Comparison of ENCODE assay signal across 15 mouse cellular contexts in the genomic region with DNA sequence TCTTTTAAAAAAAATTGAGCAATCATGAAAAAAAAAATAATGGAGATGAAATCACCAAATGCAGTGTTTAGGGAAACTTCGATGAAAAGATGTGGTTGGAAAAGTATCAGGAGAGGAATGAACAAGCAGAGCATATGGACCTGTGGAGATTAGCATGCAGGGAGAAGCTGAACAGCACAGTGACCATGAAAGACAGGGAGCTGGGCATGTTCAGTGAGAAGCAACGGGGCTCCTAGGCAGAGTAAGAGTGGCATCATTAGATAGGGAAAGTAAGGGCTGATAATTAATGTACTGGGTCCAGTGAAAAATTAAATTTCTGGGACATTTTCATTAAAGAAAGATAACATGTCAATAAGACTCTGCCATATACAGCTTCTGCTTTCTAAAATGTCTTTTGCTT.
DNase-seq lines count a peak whose midpoint lies in the region; ATAC-seq and TF ChIP-seq lines count a peak whose summit lies in the region.
"Had no signal": no experiment of that assay in that cellular context is flagged by ENCODE, and none has a peak within 500 bp of the region (broad histone marks: within the 10 kb centered on the region; RNA-seq: fewer than 3 reads in every experiment).

No protein-coding gene starts in this region.

- ATAC-seq in forebrain, embryonic 11.5 days (replicated peaks; ENCODE audit: low FRiP score) = no peak
- no peak for ATAC-seq in forebrain, embryonic 15.5 days (replicated peaks)
- ATAC-seq in forebrain, embryonic 14.5 days = no peak
- no peak for ATAC-seq in forebrain, embryonic 16.5 days
- ATAC-seq: forebrain, postnatal 0 days had no signal

- no peak overlapping the region for H3K9ac ChIP-seq in forebrain, embryonic 11.5 days (ENCODE audit: low read length)
- no peak overlapping the region for H3K9ac ChIP-seq in forebrain, embryonic 15.5 days (replicated peaks)
- H3K9ac ChIP-seq in forebrain, embryonic 14.5 days (ENCODE audit: low read length) = no peak overlapping the region
- no peak overlapping the region for H3K9ac ChIP-seq in forebrain, embryonic 16.5 days (replicated peaks; ENCODE audit: low read depth, low read length)
- H3K9ac ChIP-seq: embryonic facial prominence, embryonic 12.5 days; forebrain, postnatal 0 days had no signal

- no peak for TF ChIP-seq POLR2A in brain, embryonic 14.5 days (IDR thresholded peaks at IDR 0.05; ENCODE audit: borderline replicate concordance, extremely low read depth, insufficient read depth, insufficient read length, poor library complexity, severe bottlenecking)

- no peak for TF ChIP-seq CTCF in brain, embryonic 14.5 days (IDR thresholded peaks at IDR 0.05; ENCODE audit: borderline replicate concordance, extremely low read depth, insufficient read depth, insufficient read length)

- intact Hi-C loops in heart, postnatal 10 days (cut with DNase I) = no loop called here

- no peak overlapping the region for H3K4me3 ChIP-seq in forebrain, embryonic 11.5 days (ENCODE audit: low read depth, low read length)
- H3K4me3 ChIP-seq in forebrain, embryonic 15.5 days = no peak overlapping the region
- no peak overlapping the region for H3K4me3 ChIP-seq in forebrain, embryonic 14.5 days (ENCODE audit: low read depth, low read length)
- no peak overlapping the region for H3K4me3 ChIP-seq in forebrain, embryonic 16.5 days (replicated peaks; ENCODE audit: low read length)
- H3K4me3 ChIP-seq: embryonic facial prominence, embryonic 10.5 days; embryonic facial prominence, embryonic 12.5 days had no signal

- no peaks in the 10 kb centered on the region for H3K27me3 ChIP-seq in forebrain, embryonic 11.5 days (ENCODE audit: control insufficient read depth, insufficient read depth, low read length)
- H3K27me3 ChIP-seq in forebrain, embryonic 15.5 days = no peaks in the 10 kb centered on the region
- no peaks in the 10 kb centered on the region for H3K27me3 ChIP-seq in forebrain, embryonic 14.5 days (replicated peaks; ENCODE audit: control insufficient read depth, insufficient read depth, low read length)
- no peaks in the 10 kb centered on the region for H3K27me3 ChIP-seq in forebrain, embryonic 16.5 days (replicated peaks; ENCODE audit: control insufficient read depth, insufficient read depth, low read length)
- H3K27me3 ChIP-seq: embryonic facial prominence, embryonic 12.5 days had no signal

- no peak overlapping the region for H3K4me2 ChIP-seq in forebrain, embryonic 11.5 days (ENCODE audit: low read depth, low read length, severe bottlenecking)
- H3K4me2 ChIP-seq in forebrain, embryonic 15.5 days (replicated peaks) = no peak overlapping the region
- no peak overlapping the region for H3K4me2 ChIP-seq in forebrain, embryonic 14.5 days (ENCODE audit: low read length)
- no peak overlapping the region for H3K4me2 ChIP-seq in forebrain, embryonic 16.5 days (ENCODE audit: low read length)
- H3K4me2 ChIP-seq: embryonic facial prominence, embryonic 12.5 days had no signal

- 77% methylated on average over 2 of the region's 2 CpGs for WGBS in forebrain, embryonic 11.5 days
- 41% methylated on average over 2 of the region's 2 CpGs for WGBS in forebrain, embryonic 15.5 days
- 52% methylated on average over 2 of the region's 2 CpGs for WGBS in forebrain, embryonic 14.5 days
- WGBS in forebrain, embryonic 16.5 days = 55% methylated on average over 2 of the region's 2 CpGs

- DNase-seq in forebrain, embryonic 11.5 days (ENCODE audit: low spot score) = peak; percentile 18
- peak; percentile 7 for DNase-seq in forebrain, embryonic 14.5 days (ENCODE audit: low spot score)
- peak; percentile 37 for DNase-seq in brain, embryonic 14.5 days (ENCODE audit: low read depth)
- DNase-seq in heart, postnatal 10 days = no peak
- DNase-seq: adrenal gland, adult 2 months; adrenal gland, postnatal 10 days; adrenal gland, postnatal 25 days; cerebellum, adult 11-12 months; cerebellum, adult 2 months; cerebellum, adult 9-10 months; forebrain, postnatal 0 days had no signal

- no peaks in the 10 kb centered on the region for H3K36me3 ChIP-seq in forebrain, embryonic 11.5 days (ENCODE audit: control insufficient read depth, insufficient read depth, low read length)
- no peaks in the 10 kb centered on the region for H3K36me3 ChIP-seq in forebrain, embryonic 15.5 days
- H3K36me3 ChIP-seq in forebrain, embryonic 14.5 days (ENCODE audit: control insufficient read depth, insufficient read depth, low read length) = no peaks in the 10 kb centered on the region
- H3K36me3 ChIP-seq in forebrain, embryonic 16.5 days (ENCODE audit: control insufficient read depth, insufficient read depth) = no peaks in the 10 kb centered on the region
- H3K36me3 ChIP-seq: embryonic facial prominence, embryonic 10.5 days; embryonic facial prominence, embryonic 12.5 days had no signal

- H3K27ac ChIP-seq in forebrain, embryonic 11.5 days (ENCODE audit: low read depth, low read length) = no peak overlapping the region
- no peak overlapping the region for H3K27ac ChIP-seq in forebrain, embryonic 15.5 days (replicated peaks)
- no peak overlapping the region for H3K27ac ChIP-seq in forebrain, embryonic 14.5 days (ENCODE audit: low read depth, low read length)
- H3K27ac ChIP-seq in forebrain, embryonic 16.5 days (ENCODE audit: low read length) = no peak overlapping the region
- H3K27ac ChIP-seq: embryonic facial prominence, embryonic 10.5 days; embryonic facial prominence, embryonic 12.5 days had no signal

- H3K9me3 ChIP-seq in forebrain, embryonic 11.5 days (ENCODE audit: control insufficient read depth, low read length) = no peaks in the 10 kb centered on the region
- no peaks in the 10 kb centered on the region for H3K9me3 ChIP-seq in forebrain, embryonic 15.5 days
- no peaks in the 10 kb centered on the region for H3K9me3 ChIP-seq in forebrain, embryonic 14.5 days (replicated peaks; ENCODE audit: control insufficient read depth, low read length)
- no peaks in the 10 kb centered on the region for H3K9me3 ChIP-seq in forebrain, embryonic 16.5 days (ENCODE audit: control insufficient read depth, low read length)
- H3K9me3 ChIP-seq: embryonic facial prominence, embryonic 10.5 days; embryonic facial prominence, embryonic 12.5 days had no signal

- H3K4me1 ChIP-seq in forebrain, embryonic 11.5 days (replicated peaks; ENCODE audit: control insufficient read depth, insufficient read depth, low read length) = no peaks in the 10 kb centered on the region
- no peaks in the 10 kb centered on the region for H3K4me1 ChIP-seq in forebrain, embryonic 15.5 days
- no peaks in the 10 kb centered on the region for H3K4me1 ChIP-seq in forebrain, embryonic 14.5 days (ENCODE audit: control insufficient read depth, insufficient read depth, low read length)
- no peaks in the 10 kb centered on the region for H3K4me1 ChIP-seq in forebrain, embryonic 16.5 days (replicated peaks; ENCODE audit: control insufficient read depth, insufficient read depth, low read length)
- H3K4me1 ChIP-seq: embryonic facial prominence, embryonic 10.5 days; embryonic facial prominence, embryonic 12.5 days had no signal

Comparison
In these comparisons a context has a peak if more than half of its experiments do, and no peak if none do; other contexts are left out.
1. DNase-seq: peak in forebrain, embryonic 11.5 days (single experiment), forebrain, embryonic 14.5 days (single experiment) and brain, embryonic 14.5 days (single experiment); none in heart, postnatal 10 days (0 of 2).